Mouse (Mus musculus): ENCODE results near the gene Vstm4. TPM values are rescaled to one million over a fixed set of nuclear protein-coding genes. Genes with fewer than 3 reads are reported as not detected.

Gene Vstm4
- total RNA-seq, 2 experiments from 2014 or later = 41.5 to 43.6 TPM

GRCm38 (mm10) chr14:32858941-32859510, 2.5 kb downstream of the Vstm4 start:
- DNase-seq (ENCODE audit: low spot score in 2 of 2) = no peak

GRCm38 (mm10) chr14:32859831-32860569, 3.4 kb downstream of the Vstm4 start:
- no peak for DNase-seq (ENCODE audit: low spot score in 2 of 2)

- DNase-seq (ENCODE audit: low spot score in 2 of 2) = peak in 1 of 2 experiments; percentile 70
Observed at GRCm38 (mm10) chr14:32861149-32861581, 4.6 kb downstream of the Vstm4 start.

- no peak for DNase-seq (ENCODE audit: low spot score in 2 of 2)
Observed at GRCm38 (mm10) chr14:32861656-32862055, 5.1 kb downstream of the Vstm4 start.

DNA sequence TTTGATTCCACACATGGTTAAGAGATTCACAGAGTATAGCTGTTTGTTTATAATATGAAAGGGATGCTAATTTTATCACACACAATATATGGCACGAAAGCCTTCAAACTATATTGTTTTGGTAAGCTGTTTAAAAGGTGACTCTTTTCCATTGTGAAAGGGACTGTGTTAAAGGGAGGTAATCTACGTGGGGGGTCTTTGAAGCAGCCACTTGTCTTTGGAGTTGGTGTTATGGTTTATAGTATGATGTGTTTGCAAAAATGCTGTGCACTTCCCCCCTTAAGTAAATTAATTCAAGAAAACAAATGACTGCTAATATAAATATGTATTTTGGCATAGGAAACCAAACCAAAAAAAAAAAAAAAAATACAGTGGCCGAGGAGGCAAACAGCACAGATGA, 8.8 kb downstream of the Vstm4 start:
- DNase-seq (ENCODE audit: low spot score in 2 of 2) = no peak

GRCm38 (mm10) chr14:32871963-32872362, 15.4 kb downstream of the Vstm4 start:
- DNase-seq (ENCODE audit: low spot score in 2 of 2) = no peak

- DNase-seq (ENCODE audit: low spot score in 2 of 2) = no peak
Observed at GRCm38 (mm10) chr14:32877549-32877948, 21.0 kb downstream of the Vstm4 start.

- DNase-seq (ENCODE audit: low spot score in 2 of 2) = no peak
Observed at GRCm38 (mm10) chr14:32880332-32880731, 23.8 kb downstream of the Vstm4 start.

- peak in 1 of 2 experiments; percentile 40 for DNase-seq (ENCODE audit: low spot score in 2 of 2)
Observed at GRCm38 (mm10) chr14:32881693-32882092, 25.1 kb downstream of the Vstm4 start.

DNA sequence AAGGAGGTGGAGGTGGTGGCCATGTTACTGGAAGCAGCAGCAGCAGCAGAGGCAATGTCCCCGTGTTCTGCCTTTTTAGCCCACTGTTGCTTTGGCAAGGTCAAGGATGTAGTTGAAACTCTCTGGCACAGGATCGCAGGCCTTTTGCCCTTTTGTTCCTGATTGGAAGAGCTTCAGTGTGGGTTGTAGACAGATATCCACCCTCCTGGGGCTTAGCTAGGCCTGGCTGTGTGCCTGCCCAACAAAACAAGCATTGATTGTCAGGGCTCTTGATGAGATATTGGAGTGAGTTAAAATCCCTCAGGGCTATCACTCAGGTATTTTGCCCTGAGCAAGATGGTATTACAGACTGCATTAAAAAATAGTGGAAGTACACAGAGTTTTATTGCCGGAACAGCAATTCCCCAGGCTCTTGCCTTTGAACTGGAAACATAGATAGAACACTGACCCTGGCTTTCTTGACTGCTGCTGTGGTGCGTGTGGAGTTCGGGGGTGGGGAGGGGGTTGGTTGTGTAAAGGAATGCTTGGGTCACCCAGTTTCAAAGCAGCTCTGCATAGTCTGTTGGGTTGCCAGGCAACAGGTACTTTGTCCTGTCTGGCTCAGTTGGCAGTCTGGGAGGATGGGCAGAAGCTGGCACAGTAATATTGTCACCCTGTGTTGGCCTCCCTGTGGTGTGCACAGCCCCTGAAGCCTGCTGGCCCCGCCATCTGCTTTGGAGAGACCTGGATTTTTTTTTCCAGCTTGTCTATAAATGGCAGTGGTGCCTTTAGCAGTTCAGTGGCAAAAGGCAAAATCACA, 32.5 kb downstream of the Vstm4 start:
- DNase-seq (ENCODE audit: low spot score in 2 of 2) = no peak

- DNase-seq (ENCODE audit: low spot score in 2 of 2) = peak; percentile 55 to 80
Observed at GRCm38 (mm10) chr14:32894341-32894853, 37.8 kb downstream of the Vstm4 start.

DNA sequence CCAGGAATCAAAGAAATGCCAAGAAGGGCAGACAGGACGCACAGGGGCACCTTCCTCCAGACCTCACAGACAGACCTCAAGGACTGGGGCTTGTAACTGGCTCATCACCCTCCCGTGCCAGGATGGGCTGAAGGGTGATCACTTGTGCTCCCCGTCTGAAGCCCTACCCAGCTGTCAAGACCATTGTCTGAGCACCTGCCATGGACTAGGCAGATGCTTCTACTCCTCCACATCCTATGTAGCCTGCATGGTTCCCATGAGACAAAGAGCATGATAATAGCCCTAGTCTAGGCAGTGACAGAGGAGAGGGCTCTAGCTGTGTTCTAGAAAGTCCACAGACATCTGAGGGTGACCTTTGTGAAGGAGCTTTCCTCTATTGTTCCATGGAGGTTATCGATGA, 38.3 kb downstream of the Vstm4 start:
- DNase-seq (ENCODE audit: low spot score in 2 of 2) = no peak

DNA sequence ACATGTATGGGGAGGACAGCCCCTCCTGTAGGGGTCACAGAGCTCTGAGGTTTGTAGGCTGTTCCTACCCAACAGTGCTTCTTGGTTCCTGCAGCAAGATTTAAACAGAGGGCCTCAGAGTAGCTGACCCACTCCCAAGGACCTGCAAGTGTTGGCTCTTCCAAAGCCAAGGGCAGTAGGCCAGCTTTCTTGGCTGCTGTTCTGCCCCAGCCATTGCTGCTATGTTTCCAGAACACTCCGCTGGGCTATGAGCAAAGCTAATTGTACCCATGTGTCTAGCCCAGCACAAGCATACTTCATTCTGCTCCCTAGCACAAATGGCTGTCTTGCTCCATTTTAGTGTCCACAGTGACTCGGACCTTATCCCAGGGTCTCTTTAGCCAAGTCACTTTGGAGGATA, 40.3 kb downstream of the Vstm4 start:
- DNase-seq (ENCODE audit: low spot score in 2 of 2) = peak; percentile 55 to 86

GRCm38 (mm10) chr14:32903203-32903602, 46.6 kb downstream of the Vstm4 start:
- no peak for DNase-seq (ENCODE audit: low spot score in 2 of 2)

DNA sequence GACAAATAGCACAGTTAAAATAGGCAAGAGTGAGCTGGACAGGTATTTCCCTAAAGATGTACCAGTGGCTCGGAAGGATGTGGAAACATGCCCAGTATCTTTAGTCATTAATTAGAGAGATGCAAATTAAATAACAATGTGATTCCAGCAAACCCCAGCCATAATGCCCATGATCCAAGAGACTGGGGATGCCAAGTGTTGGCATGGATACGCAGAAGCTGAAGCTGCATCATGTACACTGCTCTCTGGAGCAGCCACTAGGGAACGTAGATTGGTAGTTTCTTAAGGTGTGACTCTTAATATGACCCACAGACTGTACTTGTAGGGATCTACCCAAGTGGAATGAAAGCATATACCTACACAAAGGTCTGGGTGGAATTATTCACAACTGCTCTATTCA, 50.0 kb downstream of the Vstm4 start:
- no peak for DNase-seq (ENCODE audit: low spot score in 2 of 2)

DNA sequence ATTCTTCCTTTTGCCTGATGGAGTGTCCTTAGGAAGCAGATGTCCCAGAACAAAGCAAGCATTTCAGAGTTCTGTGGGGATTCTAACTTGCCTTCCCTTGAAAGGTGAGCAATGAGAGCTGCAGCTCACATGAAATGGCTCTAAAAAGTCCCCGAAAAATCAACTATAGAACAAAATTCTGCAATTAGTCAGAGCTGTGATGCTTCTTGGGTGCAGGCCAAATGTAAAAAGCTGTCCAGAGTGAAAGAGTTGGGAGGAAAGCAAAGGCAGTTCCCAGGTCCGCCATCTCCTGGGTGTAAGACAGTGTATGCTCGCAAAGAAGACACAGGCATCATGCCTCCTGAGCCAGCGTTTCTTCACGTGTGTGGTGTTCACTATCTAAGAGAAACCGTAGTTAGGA, 52.6 kb downstream of the Vstm4 start:
- no peak for DNase-seq (ENCODE audit: low spot score in 2 of 2)

DNA sequence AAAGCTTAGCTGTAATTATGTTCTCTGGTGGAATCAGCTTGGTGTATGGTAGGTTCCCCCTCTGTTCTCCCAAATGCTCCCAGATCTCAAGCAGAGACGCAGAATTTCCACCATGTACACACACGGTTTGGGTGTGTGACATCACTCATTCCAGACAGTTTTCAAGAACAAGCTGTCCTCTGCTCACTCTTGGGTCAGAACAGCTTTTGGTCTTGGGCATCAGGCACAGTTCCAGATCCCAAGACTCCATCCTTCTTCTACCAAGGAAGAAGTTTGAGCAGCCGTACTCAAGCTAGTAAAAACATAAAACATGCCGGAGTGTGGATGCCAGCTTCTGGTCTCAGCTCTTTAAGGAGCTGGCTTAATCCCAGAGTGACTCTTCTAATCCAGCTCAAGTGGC, 54.6 kb downstream of the Vstm4 start:
- DNase-seq (ENCODE audit: low spot score in 2 of 2) = no peak

DNA sequence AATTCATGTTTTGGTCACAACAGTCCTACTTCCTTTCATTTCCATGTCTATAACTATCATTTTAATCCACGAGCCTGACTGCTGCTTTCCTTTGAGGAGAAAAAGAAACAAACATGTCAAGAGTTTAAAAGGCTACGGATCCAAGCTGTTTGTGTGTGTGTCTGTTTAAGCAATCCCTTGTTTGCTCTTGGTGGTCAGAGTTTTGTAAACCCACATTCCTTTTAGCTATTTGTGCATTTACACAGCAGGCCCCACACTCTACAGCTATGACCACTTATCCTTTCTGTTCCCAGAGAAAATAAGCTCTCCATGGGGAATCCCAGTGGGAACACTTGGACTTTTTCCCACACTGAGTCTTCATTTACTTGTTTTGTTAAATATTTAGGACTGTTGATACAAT, 58.8 kb downstream of the Vstm4 start:
- DNase-seq (ENCODE audit: low spot score in 2 of 2) = no peak

GRCm38 (mm10) chr14:32917919-32918318, 61.4 kb downstream of the Vstm4 start:
- DNase-seq (ENCODE audit: low spot score in 2 of 2) = no peak

DNA sequence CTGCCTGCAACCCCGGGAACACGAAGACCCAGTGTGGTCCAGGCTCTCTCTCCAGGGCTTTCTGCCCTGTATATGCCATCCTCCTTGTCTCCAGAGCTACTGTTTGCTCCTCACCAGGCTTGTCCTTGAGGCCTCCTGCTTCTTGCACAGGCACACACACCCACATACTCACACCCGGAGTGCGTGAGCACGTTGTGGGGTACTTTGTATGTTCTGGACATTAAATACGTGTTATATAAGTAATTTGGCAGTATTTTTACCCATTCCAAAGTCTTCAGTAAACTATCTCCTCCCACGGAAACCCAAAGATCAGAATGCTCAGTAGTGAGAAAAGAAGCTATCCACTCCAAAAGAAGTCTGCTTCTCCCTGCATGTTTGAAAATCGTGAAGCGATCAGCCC, 67.3 kb downstream of the Vstm4 start:
- DNase-seq (ENCODE audit: low spot score in 2 of 2) = no peak

DNA sequence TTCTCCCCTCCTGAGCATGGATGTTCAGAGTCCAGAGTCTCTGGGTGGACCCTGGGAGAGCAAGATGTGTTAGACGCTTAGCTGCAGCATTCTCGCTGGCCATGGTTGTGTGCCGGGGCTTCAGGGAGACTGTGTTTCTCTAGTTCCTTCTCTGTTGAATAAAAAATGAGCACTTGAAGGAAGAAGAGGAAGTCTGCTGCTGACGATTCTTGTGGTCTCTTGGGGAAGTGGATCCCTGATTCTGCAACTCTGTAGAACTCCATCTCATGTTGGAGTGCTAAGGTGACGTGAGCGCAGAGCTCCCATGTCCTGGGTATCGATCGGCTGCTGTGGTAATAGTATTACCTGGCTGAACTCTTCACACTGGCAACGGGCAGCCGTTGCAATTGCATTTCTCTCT, 75.2 kb downstream of the Vstm4 start:
- no peak for DNase-seq (ENCODE audit: low spot score in 2 of 2)

DNA sequence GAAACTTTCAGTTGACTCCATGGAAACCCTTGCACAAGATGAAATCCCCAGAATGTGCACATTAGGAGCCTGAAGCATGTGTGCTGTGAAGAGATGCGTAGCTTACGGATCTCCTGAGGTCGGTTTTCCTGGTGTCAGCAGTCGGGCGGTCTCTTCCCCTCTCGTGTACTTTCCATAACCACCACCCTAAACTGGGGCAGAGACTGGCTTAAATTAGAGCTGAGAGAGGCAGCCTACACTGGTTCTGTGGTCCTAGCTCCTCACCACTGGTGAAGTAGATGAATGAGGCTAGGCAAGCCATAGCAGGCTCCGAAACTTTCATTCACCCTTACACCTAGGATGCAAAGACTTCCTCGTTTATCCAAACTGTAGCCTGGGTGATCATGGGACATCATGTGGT, 75.7 kb downstream of the Vstm4 start:
- DNase-seq (ENCODE audit: low spot score in 2 of 2) = no peak

All from gastrocnemius, postnatal 4 days (tissue).